In the genomic region with DNA sequence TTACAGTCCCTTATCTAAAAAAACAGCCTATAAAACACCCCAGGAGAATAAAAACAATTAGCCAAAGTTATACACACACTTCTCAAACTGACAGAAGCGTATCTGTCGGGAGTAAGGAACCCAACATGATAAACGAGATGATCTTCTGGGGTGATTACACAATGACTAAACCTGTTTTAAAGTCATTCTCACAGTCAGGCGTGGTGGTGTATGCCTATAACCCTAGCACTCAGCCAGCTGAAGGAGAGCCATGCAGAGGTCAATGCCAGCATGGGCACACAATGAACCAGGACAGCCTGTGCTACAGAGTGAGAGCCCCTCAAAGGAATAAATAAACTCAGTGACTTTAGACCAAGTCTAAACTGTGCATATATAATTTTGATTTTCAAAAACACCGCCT, we compare ENCODE assay signal across 16 mouse cellular contexts.
"Had no signal": no experiment of that assay in that cellular context is flagged by ENCODE, and none has a peak within 500 bp of the region (broad histone marks: within the 10 kb centered on the region; RNA-seq: fewer than 3 reads in every experiment).

No protein-coding gene starts in this region.

- H3K9ac ChIP-seq: neural tube, embryonic 13.5 days; neural tube, embryonic 15.5 days; stomach, embryonic 15.5 days had no signal

- H3K27me3 ChIP-seq: neural tube, embryonic 13.5 days; neural tube, embryonic 15.5 days; stomach, embryonic 15.5 days had no signal

- DNase-seq: retina, postnatal 1 day; right cerebral cortex, adult 18-20 months; right cerebral cortex, postnatal 14 days; right cerebral cortex, postnatal 25 days; right cerebral cortex, postnatal 4 days; spleen, adult 18-20 months; thymus, adult 18-20 months; thymus, adult 2 months; thymus, postnatal 14 days; thymus, postnatal 25 days; thymus, postnatal 36 days; thymus, postnatal 4 days had no signal

- H3K4me2 ChIP-seq: neural tube, embryonic 13.5 days; neural tube, embryonic 15.5 days; stomach, embryonic 15.5 days had no signal

- H3K9me3 ChIP-seq: neural tube, embryonic 13.5 days; neural tube, embryonic 15.5 days; stomach, embryonic 15.5 days had no signal

- H3K4me3 ChIP-seq: neural tube, embryonic 13.5 days; neural tube, embryonic 15.5 days; stomach, embryonic 15.5 days had no signal

- H3K27ac ChIP-seq: neural tube, embryonic 13.5 days; neural tube, embryonic 15.5 days; stomach, embryonic 15.5 days; stomach, postnatal 0 days had no signal
